ENCODE assay signal across 26 mouse cellular contexts in genomic region chr12:9952372-9952771, GRCm38 (mm10).
A peak's percentile ranks its signal among the peaks of the same experiment; 100 is the strongest.
DNase-seq lines count a peak whose midpoint lies in the region; ATAC-seq and TF ChIP-seq lines count a peak whose summit lies in the region.
"Had no signal": no experiment of that assay in that cellular context is flagged by ENCODE, and none has a peak within 500 bp of the region (broad histone marks: within the 10 kb centered on the region; RNA-seq: fewer than 3 reads in every experiment).

No protein-coding gene starts in this region.

- H3K27ac ChIP-seq in forebrain, embryonic 13.5 days, result no peak overlapping the region
- no peak overlapping the region for H3K27ac ChIP-seq in forebrain, embryonic 11.5 days (ENCODE audit: low read depth, low read length)
- no peak overlapping the region for H3K27ac ChIP-seq in forebrain, postnatal 0 days (ENCODE audit: low read depth, low read length)
- no peak overlapping the region for H3K27ac ChIP-seq in forebrain, embryonic 15.5 days (replicated peaks)
- no peak overlapping the region for H3K27ac ChIP-seq in heart, embryonic 12.5 days (ENCODE audit: poor library complexity, severe bottlenecking)
- H3K27ac ChIP-seq: embryonic facial prominence, embryonic 10.5 days; embryonic facial prominence, embryonic 13.5 days; heart, adult 2 months; heart, embryonic 10.5 days; hindbrain, embryonic 12.5 days; intestine, embryonic 15.5 days had no signal

- no peaks in the 10 kb centered on the region for H3K27me3 ChIP-seq in forebrain, embryonic 13.5 days
- H3K27me3 ChIP-seq in forebrain, embryonic 11.5 days (ENCODE audit: control insufficient read depth, insufficient read depth, low read length), result no peaks in the 10 kb centered on the region
- no peaks in the 10 kb centered on the region for H3K27me3 ChIP-seq in forebrain, postnatal 0 days (ENCODE audit: insufficient read depth, low read length)
- no peaks in the 10 kb centered on the region for H3K27me3 ChIP-seq in forebrain, embryonic 15.5 days
- H3K27me3 ChIP-seq in heart, embryonic 12.5 days (replicated peaks), result no peaks in the 10 kb centered on the region
- H3K27me3 ChIP-seq: embryonic facial prominence, embryonic 13.5 days; hindbrain, embryonic 12.5 days; intestine, embryonic 15.5 days had no signal

- 84% methylated on average over 2 of the region's 2 CpGs for WGBS in forebrain, embryonic 13.5 days
- WGBS in forebrain, embryonic 11.5 days, result 89% methylated on average over 2 of the region's 2 CpGs
- 63% methylated on average over 2 of the region's 2 CpGs for WGBS in forebrain, postnatal 0 days
- 85% methylated on average over 2 of the region's 2 CpGs for WGBS in forebrain, embryonic 15.5 days
- 80% methylated on average over 2 of the region's 2 CpGs for WGBS in heart, embryonic 12.5 days

- no peaks in the 10 kb centered on the region for H3K36me3 ChIP-seq in forebrain, embryonic 13.5 days (ENCODE audit: poor library complexity, severe bottlenecking)
- no peaks in the 10 kb centered on the region for H3K36me3 ChIP-seq in forebrain, embryonic 11.5 days (ENCODE audit: control insufficient read depth, insufficient read depth, low read length)
- H3K36me3 ChIP-seq in forebrain, postnatal 0 days (ENCODE audit: insufficient read depth), result no peaks in the 10 kb centered on the region
- H3K36me3 ChIP-seq in forebrain, embryonic 15.5 days, result no peaks in the 10 kb centered on the region
- no peaks in the 10 kb centered on the region for H3K36me3 ChIP-seq in heart, embryonic 12.5 days
- H3K36me3 ChIP-seq: embryonic facial prominence, embryonic 10.5 days; embryonic facial prominence, embryonic 13.5 days; heart, embryonic 10.5 days; hindbrain, embryonic 12.5 days; intestine, embryonic 15.5 days had no signal

- peak; percentile 33; the same call in 1 of the 2 replicates for ATAC-seq in forebrain, embryonic 13.5 days
- no peak for ATAC-seq in forebrain, embryonic 11.5 days (replicated peaks; ENCODE audit: low FRiP score)
- peak; percentile 96 for ATAC-seq in forebrain, postnatal 0 days
- ATAC-seq in forebrain, embryonic 15.5 days (replicated peaks), result no peak; the same call in 1 of the 2 replicates
- no peak for ATAC-seq in heart, embryonic 12.5 days (ENCODE audit: insufficient number of reproducible peaks, low FRiP score)
- ATAC-seq: activated CD4-positive, CD25-positive, alpha-beta regulatory T cell, adult 4 months; hindbrain, embryonic 16.5 days; intestine, embryonic 15.5 days had no signal

- H3K9ac ChIP-seq in forebrain, embryonic 13.5 days, result no peak overlapping the region
- no peak overlapping the region for H3K9ac ChIP-seq in forebrain, embryonic 11.5 days (ENCODE audit: low read length)
- H3K9ac ChIP-seq in forebrain, postnatal 0 days, result no peak overlapping the region
- H3K9ac ChIP-seq in forebrain, embryonic 15.5 days (replicated peaks), result no peak overlapping the region
- H3K9ac ChIP-seq in heart, embryonic 12.5 days, result no peak overlapping the region
- H3K9ac ChIP-seq: embryonic facial prominence, embryonic 13.5 days; hindbrain, embryonic 12.5 days; intestine, embryonic 15.5 days had no signal

- H3K4me1 ChIP-seq in forebrain, embryonic 13.5 days, result no peaks in the 10 kb centered on the region
- no peaks in the 10 kb centered on the region for H3K4me1 ChIP-seq in forebrain, embryonic 11.5 days (replicated peaks; ENCODE audit: control insufficient read depth, insufficient read depth, low read length)
- H3K4me1 ChIP-seq in forebrain, postnatal 0 days (ENCODE audit: insufficient read depth), result no peaks in the 10 kb centered on the region
- H3K4me1 ChIP-seq in forebrain, embryonic 15.5 days, result no peaks in the 10 kb centered on the region
- no peaks in the 10 kb centered on the region for H3K4me1 ChIP-seq in heart, embryonic 12.5 days (replicated peaks)
- H3K4me1 ChIP-seq: heart, embryonic 10.5 days; hindbrain, embryonic 12.5 days; intestine, embryonic 15.5 days had no signal

- no peak overlapping the region for H3K4me3 ChIP-seq in forebrain, embryonic 13.5 days
- no peak overlapping the region for H3K4me3 ChIP-seq in forebrain, embryonic 11.5 days (ENCODE audit: low read depth, low read length)
- H3K4me3 ChIP-seq in forebrain, postnatal 0 days (ENCODE audit: low read depth, low read length), result no peak overlapping the region
- H3K4me3 ChIP-seq in forebrain, embryonic 15.5 days, result no peak overlapping the region
- H3K4me3 ChIP-seq in heart, embryonic 12.5 days, result no peak overlapping the region
- H3K4me3 ChIP-seq: embryonic facial prominence, embryonic 10.5 days; embryonic facial prominence, embryonic 13.5 days; erythroblast, embryonic 14.5 days; heart, adult 2 months; heart, embryonic 10.5 days; hindbrain, embryonic 12.5 days; intestine, embryonic 15.5 days had no signal

- H3K4me2 ChIP-seq in forebrain, embryonic 13.5 days, result no peak overlapping the region
- no peak overlapping the region for H3K4me2 ChIP-seq in forebrain, embryonic 11.5 days (ENCODE audit: low read depth, low read length, severe bottlenecking)
- no peak overlapping the region for H3K4me2 ChIP-seq in forebrain, postnatal 0 days (ENCODE audit: low read depth)
- H3K4me2 ChIP-seq in forebrain, embryonic 15.5 days (replicated peaks), result no peak overlapping the region
- no peak overlapping the region for H3K4me2 ChIP-seq in heart, embryonic 12.5 days
- H3K4me2 ChIP-seq: embryonic facial prominence, embryonic 13.5 days; hindbrain, embryonic 12.5 days; intestine, embryonic 15.5 days had no signal

- DNase-seq in forebrain, embryonic 11.5 days (ENCODE audit: low spot score), result no peak
- peak; percentile 60 for DNase-seq in forebrain, postnatal 0 days
- DNase-seq in brain, embryonic 18.5 days (ENCODE audit: low read depth, low spot score), result peak; percentile 54
- DNase-seq: adrenal gland, adult 8-10 months; adrenal gland, postnatal 25 days; cerebellum, adult 11-12 months; cerebellum, adult 8-10 months; cerebellum, postnatal 10 days; cerebellum, postnatal 36 days; embryo, embryonic 11 days; gastrocnemius, postnatal 10 days; gastrocnemius, postnatal 36 days; heart, adult 2 months; kidney, adult 11 months; kidney, adult 8-10 months had no signal

- H3K9me3 ChIP-seq in forebrain, embryonic 13.5 days (replicated peaks), result no peaks in the 10 kb centered on the region
- H3K9me3 ChIP-seq in forebrain, embryonic 11.5 days (ENCODE audit: control insufficient read depth, low read length), result no peaks in the 10 kb centered on the region
- no peaks in the 10 kb centered on the region for H3K9me3 ChIP-seq in forebrain, postnatal 0 days (ENCODE audit: low read length)
- no peaks in the 10 kb centered on the region for H3K9me3 ChIP-seq in forebrain, embryonic 15.5 days
- H3K9me3 ChIP-seq in heart, embryonic 12.5 days (replicated peaks), result no peaks in the 10 kb centered on the region
- H3K9me3 ChIP-seq: embryonic facial prominence, embryonic 10.5 days; embryonic facial prominence, embryonic 13.5 days; heart, embryonic 10.5 days; hindbrain, embryonic 12.5 days; intestine, embryonic 15.5 days had no signal

- no peak for TF ChIP-seq CTCF in forebrain, postnatal 0 days (IDR thresholded peaks at IDR 0.05; ENCODE audit: low read depth)

Comparison
In these comparisons a context has a peak if more than half of its experiments do, and no peak if none do; other contexts are left out.
1. ATAC-seq: peak in forebrain, embryonic 13.5 days (single experiment) and forebrain, postnatal 0 days (single experiment); none in forebrain, embryonic 11.5 days (single experiment), forebrain, embryonic 15.5 days (single experiment) and heart, embryonic 12.5 days (single experiment).